Mouse (Mus musculus): Measurements from ENCODE around the gene Tmem186. TPM values are rescaled to one million over a fixed set of nuclear protein-coding genes. Genes with fewer than 3 reads are reported as not detected.
A peak's percentile ranks its signal among the peaks of the same experiment; 100 is the strongest.

Gene Tmem186
- polyA plus RNA-seq (2016; fragmentation: Nextera tagmentation; extraction: Ambion mirVana), result 12.9 and 14.2 TPM in 2 replicates

- Histone ChIP-seq H3K4me3 (peak within 1 kb of the TSS; percentile 87), H3K9ac (peak within 1 kb of the TSS; percentile 91), H3K4me2 (peak within 1 kb of the TSS; percentile 86), H3K36me3 (peaks cover 54% of the 10 kb centered on the region), H3K9me3 (replicated peaks) (no peaks in the 10 kb centered on the region), H3K27ac (peak within 1 kb of the TSS; percentile 94), H3K27me3 (replicated peaks) (no peaks in the 10 kb centered on the region), H3K4me1 (peaks cover 60% of the 10 kb centered on the region)
- peak; percentile 84 for ATAC-seq
- WGBS (ENCODE audit: insufficient replicate concordance), result under 1% methylated on average over 59 of the region's 59 CpGs
These were observed at the start of gene Tmem186, which contains the start of gene Pmm2 for GRCm38 (mm10) chr16:8637217-8638051. TSS of gene Tmem186 (minus strand) at chr16:8637712. TSS of gene Pmm2 (plus strand) at chr16:8637674.

- no peaks in the 10 kb centered on the region for H3K27me3 ChIP-seq (replicated peaks)
- 27% methylated on average over 11 of the region's 11 CpGs for WGBS (ENCODE audit: insufficient replicate concordance)
- peak overlapping the region; percentile 46 for H3K4me3 ChIP-seq
- peak; percentile 98 for ATAC-seq
- H3K9me3 ChIP-seq (replicated peaks), result no peaks in the 10 kb centered on the region
- peaks cover 81% of the 10 kb centered on the region for H3K36me3 ChIP-seq
- H3K4me2 ChIP-seq, result peak overlapping the region; percentile 81
- peak overlapping the region; percentile 97 for H3K27ac ChIP-seq
- H3K9ac ChIP-seq, result peak overlapping the region; percentile 76
- peaks cover 71% of the 10 kb centered on the region for H3K4me1 ChIP-seq
These were observed 49.5 kb upstream of the Tmem186 start for GRCm38 (mm10) chr16:8686871-8687535.

DNA sequence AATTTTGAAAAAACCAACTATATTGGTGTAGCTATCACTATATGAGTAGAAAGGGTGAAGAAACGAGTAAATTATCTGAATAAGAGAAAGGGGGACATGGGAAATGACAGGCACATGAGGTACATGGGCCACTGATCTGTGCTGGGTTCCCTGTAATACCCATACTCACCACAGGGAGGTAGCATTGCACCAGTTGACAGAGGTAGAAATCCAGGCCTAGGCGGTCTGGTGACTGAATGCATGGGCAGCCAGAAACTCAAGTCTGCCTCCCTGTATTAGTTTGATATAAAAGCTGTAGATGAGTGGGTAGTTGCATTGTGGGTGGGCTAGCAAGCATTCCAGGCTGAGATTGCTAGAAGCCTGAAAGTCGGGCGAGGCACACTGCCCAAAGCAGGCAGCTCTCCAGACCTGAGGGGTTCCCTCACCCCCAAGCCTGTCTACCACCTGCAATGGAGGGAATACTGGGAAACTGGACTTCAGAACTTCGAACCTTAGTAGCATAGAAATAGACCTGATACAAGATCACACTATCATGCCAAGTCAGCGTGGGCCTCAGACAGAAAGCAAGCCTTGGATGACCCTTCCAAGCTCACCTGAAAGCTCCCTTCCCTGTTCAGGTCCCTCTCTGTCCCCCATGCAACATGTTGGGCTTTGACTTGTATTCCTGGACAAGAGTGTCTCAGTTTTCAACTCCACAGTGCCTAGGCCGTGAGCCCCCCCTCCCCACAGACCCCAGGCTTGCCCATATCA is 48.8 kb upstream of the Tmem186 start:
- Histone ChIP-seq H3K4me2 (peak overlapping the region; percentile 81), H3K4me3 (peak overlapping the region; percentile 46), H3K9me3 (replicated peaks) (no peaks in the 10 kb centered on the region), H3K27me3 (replicated peaks) (no peaks in the 10 kb centered on the region), H3K9ac (peak overlapping the region; percentile 76), H3K4me1 (peaks cover 65% of the 10 kb centered on the region), H3K36me3 (peaks cover 74% of the 10 kb centered on the region), H3K27ac (peak overlapping the region; percentile 97)
- ATAC-seq, result peak; percentile 43
- WGBS (ENCODE audit: insufficient replicate concordance), result 29% methylated on average over 7 of the region's 7 CpGs

GRCm38 (mm10) chr16:8685087-8685486 is 47.6 kb upstream of the Tmem186 start:
- no peak for ATAC-seq
- Histone ChIP-seq H3K9me3 (replicated peaks) (no peaks in the 10 kb centered on the region), H3K4me1 (peaks cover 71% of the 10 kb centered on the region), H3K9ac (peak overlapping the region; percentile 76), H3K4me3 (no peak overlapping the region), H3K27me3 (replicated peaks) (no peaks in the 10 kb centered on the region), H3K36me3 (peaks cover 62% of the 10 kb centered on the region), H3K27ac (peak overlapping the region; percentile 97; the same call in 1 of the 2 replicates), H3K4me2 (no peak overlapping the region; the same call in 1 of the 2 replicates)
- WGBS (ENCODE audit: insufficient replicate concordance), result 71% methylated on average over 4 of the region's 4 CpGs

- H3K27ac ChIP-seq, result peak within 1 kb of the TSS; percentile 42
- H3K9me3 ChIP-seq (replicated peaks), result no peaks in the 10 kb centered on the region
- ATAC-seq, result no peak
- peak within 1 kb of the TSS; percentile 12 for H3K9ac ChIP-seq
- H3K27me3 ChIP-seq (replicated peaks), result no peaks in the 10 kb centered on the region
- 68% methylated on average over 5 of the region's 5 CpGs for WGBS (ENCODE audit: insufficient replicate concordance)
- H3K4me3 ChIP-seq, result no peak within 1 kb of the TSS
- peaks cover 25% of the 10 kb centered on the region for H3K36me3 ChIP-seq
- H3K4me2 ChIP-seq, result no peak within 1 kb of the TSS
- peaks cover 71% of the 10 kb centered on the region for H3K4me1 ChIP-seq
These were observed 43.0 kb upstream of the Tmem186 start, which contains the start of gene Gm5767 for GRCm38 (mm10) chr16:8680470-8680869. TSS of gene Gm5767 (plus strand) at chr16:8680770.

GRCm38 (mm10) chr16:8679780-8680179 is 42.3 kb upstream of the Tmem186 start:
- Histone ChIP-seq H3K4me1 (peaks cover 71% of the 10 kb centered on the region), H3K9me3 (replicated peaks) (no peaks in the 10 kb centered on the region), H3K27me3 (replicated peaks) (no peaks in the 10 kb centered on the region), H3K27ac (0 out of 2 replicates have a peak overlapping the region, but pooled peaks have one; percentile 11), H3K4me3 (no peak overlapping the region), H3K36me3 (peaks cover 18% of the 10 kb centered on the region), H3K9ac (no peak overlapping the region), H3K4me2 (no peak overlapping the region)
- ATAC-seq, result no peak
- 71% methylated on average over 3 of the region's 3 CpGs for WGBS (ENCODE audit: insufficient replicate concordance)

GRCm38 (mm10) chr16:8678676-8679075 is 41.2 kb upstream of the Tmem186 start:
- peak overlapping the region; percentile 18; the same call in 1 of the 2 replicates for H3K4me2 ChIP-seq
- H3K4me1 ChIP-seq, result peaks cover 75% of the 10 kb centered on the region
- H3K27ac ChIP-seq, result peak overlapping the region; percentile 73

GRCm38 (mm10) chr16:8678035-8678434 is 40.5 kb upstream of the Tmem186 start:
- H3K4me2 ChIP-seq, result 0 out of 2 replicates have a peak overlapping the region, but pooled peaks have one; percentile 18
- H3K27ac ChIP-seq, result peak overlapping the region; percentile 96
- H3K9ac ChIP-seq, result peak overlapping the region; percentile 50
- H3K4me1 ChIP-seq, result peaks cover 81% of the 10 kb centered on the region
- no peaks in the 10 kb centered on the region for H3K9me3 ChIP-seq (replicated peaks)
- WGBS (ENCODE audit: insufficient replicate concordance), result 70% methylated on average over 5 of the region's 5 CpGs
- peaks cover under 1% of the 10 kb centered on the region; the same call in 1 of the 2 replicates for H3K36me3 ChIP-seq
- peaks cover 5% of the 10 kb centered on the region; the same call in 1 of the 2 replicates for H3K27me3 ChIP-seq (replicated peaks)
- no peak overlapping the region for H3K4me3 ChIP-seq
- no peak for ATAC-seq

More at GRCm38 (mm10) chr16:8678676-8679075, 41.2 kb upstream of the Tmem186 start:
- 60% methylated on average over 4 of the region's 4 CpGs for WGBS (ENCODE audit: insufficient replicate concordance)
- peak overlapping the region; percentile 50 for H3K9ac ChIP-seq
- H3K9me3 ChIP-seq (replicated peaks), result no peaks in the 10 kb centered on the region
- no peaks in the 10 kb centered on the region for H3K27me3 ChIP-seq (replicated peaks)
- ATAC-seq, result peak; percentile 38; the same call in 1 of the 2 replicates
- no peak overlapping the region for H3K4me3 ChIP-seq
- peaks cover 7% of the 10 kb centered on the region for H3K36me3 ChIP-seq

GRCm38 (mm10) chr16:8676800-8677199 is 39.3 kb upstream of the Tmem186 start:
- peaks cover 88% of the 10 kb centered on the region for H3K4me1 ChIP-seq
- peaks cover 6% of the 10 kb centered on the region; the same call in 1 of the 2 replicates for H3K27me3 ChIP-seq (replicated peaks)
- H3K9me3 ChIP-seq (replicated peaks), result no peaks in the 10 kb centered on the region
- H3K4me3 ChIP-seq, result peak overlapping the region; percentile 6; the same call in 1 of the 2 replicates
- H3K36me3 ChIP-seq, result no peaks in the 10 kb centered on the region
- peak overlapping the region; percentile 68 for H3K9ac ChIP-seq
- no peak for ATAC-seq
- WGBS (ENCODE audit: insufficient replicate concordance), result 55% methylated on average over 4 of the region's 4 CpGs
- H3K27ac ChIP-seq, result peak overlapping the region; percentile 96
- H3K4me2 ChIP-seq, result peak overlapping the region; percentile 68

DNA sequence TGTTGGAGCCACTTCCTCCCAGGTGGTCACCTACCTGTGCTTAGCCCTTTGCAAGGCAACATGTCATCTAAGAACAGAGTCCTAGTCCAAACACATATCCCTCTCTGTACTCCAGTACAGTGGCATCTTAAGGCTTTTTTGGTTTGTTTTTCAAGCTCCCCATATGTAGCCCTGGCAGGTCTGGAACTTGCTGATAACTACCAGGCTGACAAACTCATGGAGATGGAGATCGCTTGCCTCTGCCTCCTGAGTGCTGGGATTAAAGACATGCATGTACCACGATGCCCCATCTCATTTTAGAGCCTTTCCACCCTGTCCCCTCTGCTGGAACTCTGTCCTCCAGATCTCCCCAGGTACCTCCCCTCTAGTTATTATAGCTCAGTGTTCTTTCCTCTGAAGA is 38.7 kb upstream of the Tmem186 start:
- Histone ChIP-seq H3K4me1 (peaks cover 91% of the 10 kb centered on the region), H3K4me3 (peak overlapping the region; percentile 31), H3K9ac (peak overlapping the region; percentile 68), H3K27ac (peak overlapping the region; percentile 96), H3K4me2 (peak overlapping the region; percentile 68), H3K27me3 (replicated peaks) (peaks cover 6% of the 10 kb centered on the region; the same call in 1 of the 2 replicates), H3K36me3 (no peaks in the 10 kb centered on the region), H3K9me3 (replicated peaks) (no peaks in the 10 kb centered on the region)
- peak; percentile 62 for ATAC-seq
- 16% methylated on average over 2 of the region's 2 CpGs for WGBS (ENCODE audit: insufficient replicate concordance)

DNA sequence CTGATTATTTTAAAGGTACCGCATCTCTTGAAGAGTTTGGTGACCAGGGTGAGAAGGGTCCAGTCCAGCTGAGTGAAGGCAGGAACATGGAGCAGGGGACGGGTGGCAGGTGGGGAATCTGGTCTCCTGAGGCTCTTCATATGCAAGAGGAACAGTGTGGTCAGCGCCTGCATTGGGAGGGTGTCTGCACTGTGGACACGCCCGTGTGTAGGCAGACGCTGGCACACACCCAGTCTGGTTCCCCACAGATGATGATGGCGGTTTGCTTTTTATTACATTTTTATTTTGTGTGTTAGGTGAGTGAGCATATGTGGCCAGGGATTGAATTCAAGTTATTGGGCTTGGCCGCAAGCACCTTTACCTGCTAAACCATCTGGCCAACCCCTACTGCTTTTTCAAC is 38.0 kb upstream of the Tmem186 start:
- Histone ChIP-seq H3K4me3 (peak overlapping the region; percentile 31), H3K4me2 (peak overlapping the region; percentile 68), H3K9ac (peak overlapping the region; percentile 68), H3K36me3 (no peaks in the 10 kb centered on the region), H3K27me3 (replicated peaks) (peaks cover 6% of the 10 kb centered on the region; the same call in 1 of the 2 replicates), H3K4me1 (peaks cover 91% of the 10 kb centered on the region), H3K27ac (peak overlapping the region; percentile 96), H3K9me3 (replicated peaks) (no peaks in the 10 kb centered on the region)
- 47% methylated on average over 8 of the region's 8 CpGs for WGBS (ENCODE audit: insufficient replicate concordance)
- peak; percentile 36 for ATAC-seq
